Mouse (Mus musculus) lung, embryonic 15.5 days (tissue): ENCODE results near the gene Lyrm1. TPM values are rescaled to one million over a fixed set of nuclear protein-coding genes. Genes with fewer than 3 reads are reported as not detected.

ENCODE experiments used
- ATAC-seq: fragments of 200-750 bp; cut with Nextera tagmentation; 2 replicates; pipeline ENCODE4 v1.8.0; 2017; ENCODE audit warnings: moderate number of reproducible peaks, borderline replicate concordance; ENCODE audit not compliant: low FRiP score, low TSS enrichment; ENCODE audit errors: extremely low read depth
- H3K27ac ChIP-seq: fragments of 300-500 bp; sonication (generic); 2 replicates; pipeline ENCODE4 v1.5.1; 2015; ENCODE audit warnings: moderate library complexity, mild to moderate bottlenecking, inconsistent platforms
- H3K27me3 ChIP-seq: fragments of 300-500 bp; sonication (generic); 2 replicates; pipeline ENCODE4 v1.6.1; 2015; ENCODE audit warnings: inconsistent platforms
- H3K36me3 ChIP-seq: fragments of 300-500 bp; sonication (generic); 2 replicates; pipeline ENCODE4 v1.6.1; 2015; ENCODE audit warnings: inconsistent platforms
- H3K4me1 ChIP-seq: fragments of 300-500 bp; sonication (generic); 2 replicates; pipeline ENCODE4 v1.6.1; 2015; ENCODE audit warnings: inconsistent platforms
- H3K4me2 ChIP-seq: fragments of 300-500 bp; sonication (generic); 2 replicates; pipeline ENCODE4 v1.6.1; 2015; ENCODE audit warnings: inconsistent platforms, mild to moderate bottlenecking, moderate library complexity
- H3K4me3 ChIP-seq: fragments of 300-500 bp; sonication (generic); 2 replicates; pipeline ENCODE4 v1.5.1; 2015; ENCODE audit warnings: mild to moderate bottlenecking, inconsistent platforms
- H3K9ac ChIP-seq: fragments of 300-500 bp; sonication (generic); 2 replicates; pipeline ENCODE4 v1.6.1; 2015; ENCODE audit warnings: inconsistent platforms
- H3K9me3 ChIP-seq: fragments of 300-500 bp; sonication (generic); 2 replicates; pipeline ENCODE4 v1.6.1; 2016; ENCODE audit warnings: inconsistent platforms
- WGBS: fragments of 180-500 bp; shearing (Covaris S2); methylation state at CpG from one replicate; pipeline ENCODE4 v1.1.7; 2015; 5-methylcytosine and 5-hydroxymethylcytosine counted together
- polyA plus RNA-seq: library from polyadenylated mRNA; unstranded; fragments of >200 nt; fragmentation: Nextera tagmentation; extraction: Ambion mirVana; gene quantifications from 2 replicates; pipeline ENCODE4 v1.2.1, GENCODE M21; 2015

The Lyrm1 gene
- polyA plus RNA-seq = 7.0 and 9.0 TPM in 2 replicates

DNA sequence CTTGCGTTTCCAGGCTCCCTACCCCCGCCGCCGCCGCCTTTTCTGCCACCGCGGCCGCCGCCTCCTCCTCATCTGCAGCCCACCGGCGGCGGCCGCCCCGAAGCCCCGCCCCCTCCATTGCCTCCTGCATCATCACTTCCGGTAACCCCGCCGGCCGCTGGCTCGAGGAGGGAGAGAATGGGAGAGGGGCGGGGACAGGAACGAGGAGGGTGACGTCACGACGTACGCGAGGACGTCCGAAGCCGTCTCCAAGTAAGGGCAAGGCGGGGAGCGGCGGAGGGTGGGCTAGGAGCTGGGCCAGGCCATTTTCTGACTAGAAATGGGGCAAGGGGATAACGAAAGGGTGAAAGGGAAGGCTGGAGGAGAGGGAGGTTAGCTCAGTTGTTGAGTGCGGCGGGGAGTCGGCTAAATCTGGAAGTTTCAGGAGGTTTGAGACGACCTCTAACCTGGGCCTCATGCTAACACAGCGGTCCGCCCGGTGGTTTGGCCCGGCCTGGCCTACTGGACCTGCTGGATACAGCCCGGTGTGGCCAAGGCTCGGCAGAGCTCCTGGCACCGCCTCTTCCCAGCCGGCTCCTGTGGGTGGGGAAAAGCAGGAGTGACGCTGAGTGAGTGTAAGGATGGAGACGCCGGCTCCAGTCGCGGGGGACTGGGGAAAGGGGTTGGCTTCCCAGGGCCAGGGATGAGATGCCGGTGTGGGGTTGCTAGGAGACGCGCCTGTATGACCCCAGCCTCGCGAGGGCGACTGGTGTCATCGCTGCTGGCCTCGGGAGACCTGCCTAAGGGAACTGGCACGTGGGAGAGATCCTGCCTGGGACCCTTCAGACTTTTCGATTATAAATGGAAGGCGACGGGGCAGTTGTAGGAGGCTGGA, at the start of gene Lyrm1, which contains the start of gene Dcun1d3:
Gene Lyrm1 (plus strand): TSS at position 223 of the 874 bp plus-strand sequence.
Gene Dcun1d3 (minus strand): TSS at position 660 of the 874 bp plus-strand sequence.
- H3K4me3 ChIP-seq = peak within 1 kb of the TSS; percentile 80
- peak within 1 kb of the TSS; percentile 81 for H3K4me2 ChIP-seq
- under 1% methylated on average over 63 of the region's 63 CpGs for WGBS
- peak within 1 kb of the TSS; percentile 97 for H3K27ac ChIP-seq
- no peaks in the 10 kb centered on the region for H3K36me3 ChIP-seq
- peaks cover 27% of the 10 kb centered on the region for H3K4me1 ChIP-seq
- peak; percentile 99 for ATAC-seq
- peak within 1 kb of the TSS; percentile 81 for H3K9ac ChIP-seq
- H3K27me3 ChIP-seq = no peaks in the 10 kb centered on the region
- H3K9me3 ChIP-seq = no peaks in the 10 kb centered on the region

DNA sequence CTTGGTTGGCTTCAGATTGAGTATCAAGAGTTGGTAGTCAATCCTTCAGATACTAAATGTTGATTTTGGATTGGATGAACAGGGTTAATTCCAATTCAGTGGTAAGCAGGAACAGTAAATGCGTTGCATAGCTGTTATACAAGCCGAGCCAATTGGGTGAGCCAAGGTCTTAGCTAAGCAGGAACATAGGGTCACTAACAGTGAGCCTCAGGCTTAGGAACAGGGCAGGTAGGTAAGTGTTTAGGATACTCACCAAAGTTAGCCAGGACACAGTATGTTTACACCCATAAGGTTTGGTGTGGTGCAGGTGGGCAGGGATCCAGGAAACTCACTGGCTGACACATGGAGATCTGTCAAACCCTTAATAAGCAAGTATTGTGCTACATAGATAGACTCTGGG, 48.3 kb upstream of the Lyrm1 start:
- no peak overlapping the region for H3K4me3 ChIP-seq
- peaks cover 17% of the 10 kb centered on the region for H3K36me3 ChIP-seq
- 86% methylated on average over 2 of the region's 2 CpGs for WGBS
- no peak overlapping the region for H3K4me2 ChIP-seq
- H3K9me3 ChIP-seq = no peaks in the 10 kb centered on the region
- ATAC-seq = no peak
- no peak overlapping the region for H3K27ac ChIP-seq
- H3K4me1 ChIP-seq = no peaks in the 10 kb centered on the region
- H3K9ac ChIP-seq = no peak overlapping the region
- no peaks in the 10 kb centered on the region for H3K27me3 ChIP-seq

DNA sequence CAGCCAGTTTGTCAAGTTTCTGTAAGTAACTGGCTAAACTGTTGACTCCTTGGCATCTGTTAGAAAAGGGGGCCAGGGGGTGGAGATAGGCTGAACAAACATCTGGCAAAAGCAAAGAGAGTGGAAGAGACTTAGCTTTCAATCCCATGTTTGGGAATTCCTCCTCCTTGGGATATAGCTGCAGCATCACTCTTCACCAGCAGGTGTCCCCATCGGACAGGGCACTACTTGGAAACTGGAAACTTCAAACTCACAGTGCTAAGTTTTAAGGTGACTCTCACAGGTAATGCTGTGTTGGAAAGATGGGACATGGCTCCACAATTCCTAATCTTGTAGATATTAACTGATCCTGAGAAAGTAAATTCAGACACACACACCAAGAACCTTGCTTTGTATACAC, 46.6 kb upstream of the Lyrm1 start:
- WGBS = 0% methylated on average over 1 of the region's 1 CpGs
- H3K27me3 ChIP-seq = no peaks in the 10 kb centered on the region
- no peak overlapping the region for H3K4me2 ChIP-seq
- peaks cover 15% of the 10 kb centered on the region for H3K36me3 ChIP-seq
- H3K27ac ChIP-seq = no peak overlapping the region
- no peak overlapping the region for H3K9ac ChIP-seq
- ATAC-seq = peak; percentile 23; the same call in 1 of the 2 replicates
- no peak overlapping the region for H3K4me3 ChIP-seq
- no peaks in the 10 kb centered on the region for H3K9me3 ChIP-seq
- H3K4me1 ChIP-seq = no peaks in the 10 kb centered on the region

DNA sequence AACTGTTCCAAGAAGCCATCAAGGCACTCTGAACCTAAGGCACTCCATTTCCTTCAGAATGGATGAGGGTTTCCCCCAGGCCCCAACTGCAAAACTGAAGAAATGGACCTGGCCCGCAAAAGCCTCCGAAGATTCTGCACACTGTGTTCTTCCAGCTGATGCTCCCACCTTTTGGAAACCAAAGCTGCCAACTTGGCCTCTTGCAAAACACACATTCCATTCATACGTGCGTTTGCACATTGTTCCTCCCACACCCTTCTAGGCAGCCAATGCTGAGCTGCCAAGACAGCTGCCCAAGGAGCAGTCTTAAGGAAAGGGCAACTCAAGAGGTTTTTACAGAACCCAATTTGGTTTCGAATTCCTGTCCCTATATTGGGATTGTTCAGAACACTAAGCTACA, 44.9 kb upstream of the Lyrm1 start:
- no peaks in the 10 kb centered on the region for H3K4me1 ChIP-seq
- H3K36me3 ChIP-seq = peaks cover 3% of the 10 kb centered on the region; the same call in 1 of the 2 replicates
- H3K9me3 ChIP-seq = no peaks in the 10 kb centered on the region
- H3K27me3 ChIP-seq = no peaks in the 10 kb centered on the region
- H3K27ac ChIP-seq = peak overlapping the region; percentile 25; the same call in 1 of the 2 replicates
- no peak overlapping the region for H3K9ac ChIP-seq
- ATAC-seq = peak; percentile 35; the same call in 1 of the 2 replicates
- 56% methylated on average over 5 of the region's 5 CpGs for WGBS
- no peak overlapping the region for H3K4me2 ChIP-seq
- no peak overlapping the region for H3K4me3 ChIP-seq

DNA sequence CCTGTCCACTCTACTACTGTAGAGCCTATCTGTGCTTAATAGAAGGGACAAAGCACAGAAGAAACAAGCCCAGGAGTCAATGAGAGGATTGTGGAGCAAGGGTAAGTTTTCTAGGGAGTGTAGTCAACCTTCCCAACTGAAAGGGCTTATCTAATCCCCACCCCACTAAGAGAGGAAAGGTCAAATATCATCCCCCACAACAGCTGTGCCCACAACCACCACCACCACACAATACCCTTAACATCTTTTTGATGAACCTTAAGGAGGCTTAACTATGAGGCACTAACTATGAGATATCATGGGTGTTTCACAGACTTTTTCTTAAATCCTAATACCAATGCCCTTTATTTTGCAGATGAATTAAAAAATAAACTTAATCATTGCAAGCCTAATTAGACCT, 43.2 kb upstream of the Lyrm1 start:
- Histone ChIP-seq H3K36me3 (peaks cover 14% of the 10 kb centered on the region; the same call in 1 of the 2 replicates), H3K4me3 (no peak overlapping the region), H3K9ac (no peak overlapping the region), H3K4me1 (no peaks in the 10 kb centered on the region), H3K4me2 (no peak overlapping the region), H3K27me3 (no peaks in the 10 kb centered on the region), H3K9me3 (no peaks in the 10 kb centered on the region), H3K27ac (no peak overlapping the region)
- ATAC-seq = no peak

DNA sequence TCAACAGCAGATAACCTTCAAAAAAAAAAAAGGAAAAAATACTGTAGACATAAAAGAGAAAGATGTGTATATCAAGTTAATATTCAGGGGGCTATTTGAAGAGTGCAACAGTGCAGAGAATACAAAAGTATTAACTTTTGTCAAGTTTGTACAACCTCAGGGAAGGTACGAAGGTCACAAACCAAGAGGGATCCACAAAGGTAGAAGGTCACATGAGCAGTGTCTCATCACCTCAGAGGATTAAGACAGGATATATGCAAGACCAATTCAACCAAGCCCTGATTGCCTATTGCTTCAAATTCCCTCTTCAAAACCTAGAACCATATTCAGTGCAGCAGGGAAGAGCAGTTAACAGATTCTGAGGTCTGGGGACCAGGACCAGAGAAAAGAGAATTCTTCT, 42.5 kb upstream of the Lyrm1 start:
- ATAC-seq = no peak
- no peak overlapping the region for H3K9ac ChIP-seq
- no peak overlapping the region for H3K4me2 ChIP-seq
- peaks cover 19% of the 10 kb centered on the region; the same call in 1 of the 2 replicates for H3K36me3 ChIP-seq
- no peak overlapping the region for H3K4me3 ChIP-seq
- H3K27ac ChIP-seq = no peak overlapping the region
- no peaks in the 10 kb centered on the region for H3K9me3 ChIP-seq
- H3K4me1 ChIP-seq = no peaks in the 10 kb centered on the region
- H3K27me3 ChIP-seq = no peaks in the 10 kb centered on the region
- 95% methylated on average over 1 of the region's 1 CpGs for WGBS

DNA sequence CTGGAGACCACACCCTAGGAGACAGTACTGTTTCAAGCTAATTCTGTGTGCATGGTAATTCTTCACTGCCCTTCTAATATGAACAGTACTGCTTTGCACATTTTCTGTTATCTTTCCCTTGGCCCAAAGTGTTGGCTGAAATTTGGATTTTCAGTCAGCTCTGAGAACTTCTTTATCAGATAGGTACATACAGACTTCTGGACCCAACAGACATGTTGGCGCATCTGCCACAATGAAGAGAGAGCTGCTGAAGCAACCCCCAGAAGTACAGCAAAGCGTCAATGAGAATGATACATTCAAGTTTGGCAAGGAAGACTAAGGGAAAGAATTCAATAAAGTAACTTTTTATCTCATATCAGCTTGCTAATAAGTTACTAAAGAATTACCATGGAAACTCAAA, 41.3 kb upstream of the Lyrm1 start:
- peaks cover 31% of the 10 kb centered on the region; the same call in 1 of the 2 replicates for H3K36me3 ChIP-seq
- no peak overlapping the region for H3K9ac ChIP-seq
- H3K4me1 ChIP-seq = no peaks in the 10 kb centered on the region
- no peak overlapping the region for H3K4me3 ChIP-seq
- no peak for ATAC-seq
- no peaks in the 10 kb centered on the region for H3K9me3 ChIP-seq
- H3K4me2 ChIP-seq = no peak overlapping the region
- H3K27ac ChIP-seq = no peak overlapping the region
- H3K27me3 ChIP-seq = no peaks in the 10 kb centered on the region
- WGBS = 91% methylated on average over 2 of the region's 2 CpGs

DNA sequence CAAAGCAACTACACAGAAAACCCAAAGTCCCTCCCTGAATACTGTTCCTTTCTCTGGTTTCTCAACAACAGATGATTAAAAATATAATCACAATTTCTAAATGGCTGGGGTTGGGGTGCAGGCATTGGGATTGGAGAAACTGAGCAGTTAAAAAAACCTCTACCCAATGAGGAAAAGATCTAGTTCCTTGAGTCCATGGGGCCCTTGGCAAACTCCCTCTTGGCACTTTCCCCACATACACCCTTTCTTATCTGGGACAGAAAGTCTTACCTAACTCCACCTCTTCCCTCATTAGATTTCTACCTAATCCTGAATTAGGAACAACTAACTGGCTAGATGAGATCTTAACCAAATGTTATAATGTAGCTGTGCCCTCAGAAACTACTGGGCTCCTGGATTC, 40.6 kb upstream of the Lyrm1 start:
- H3K36me3 ChIP-seq = peaks cover 32% of the 10 kb centered on the region; the same call in 1 of the 2 replicates
- H3K9me3 ChIP-seq = no peaks in the 10 kb centered on the region
- no peak overlapping the region for H3K9ac ChIP-seq
- no peak overlapping the region for H3K27ac ChIP-seq
- H3K4me2 ChIP-seq = no peak overlapping the region
- H3K4me3 ChIP-seq = no peak overlapping the region
- H3K4me1 ChIP-seq = no peaks in the 10 kb centered on the region
- ATAC-seq = no peak
- H3K27me3 ChIP-seq = no peaks in the 10 kb centered on the region

DNA sequence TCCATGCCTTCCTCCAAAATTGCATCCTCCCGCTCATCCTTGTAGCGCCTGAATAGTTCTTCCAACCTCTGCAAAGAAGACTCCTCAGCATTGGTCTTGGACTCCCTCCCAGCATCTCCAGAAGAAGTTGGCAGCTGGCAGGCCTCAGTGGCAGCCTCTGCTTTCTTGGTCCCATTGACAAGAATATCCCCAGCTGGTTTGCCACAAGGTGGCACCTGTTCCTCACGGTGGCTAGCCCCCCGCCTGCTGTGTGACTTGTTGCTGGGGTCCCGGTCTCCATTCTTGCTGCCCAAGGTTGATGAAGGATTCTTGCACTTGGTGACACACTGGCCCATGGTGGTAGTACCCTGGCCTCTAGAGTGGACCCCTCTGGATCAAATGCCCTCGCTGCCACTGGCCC, 36.2 kb upstream of the Lyrm1 start:
- 73% methylated on average over 6 of the region's 6 CpGs for WGBS
- no peaks in the 10 kb centered on the region for H3K27me3 ChIP-seq
- H3K4me3 ChIP-seq = no peak overlapping the region
- H3K36me3 ChIP-seq = peaks cover 29% of the 10 kb centered on the region
- H3K4me1 ChIP-seq = peaks cover 14% of the 10 kb centered on the region
- no peak overlapping the region for H3K4me2 ChIP-seq
- H3K9ac ChIP-seq = no peak overlapping the region
- H3K27ac ChIP-seq = no peak overlapping the region
- no peaks in the 10 kb centered on the region for H3K9me3 ChIP-seq
- no peak for ATAC-seq

DNA sequence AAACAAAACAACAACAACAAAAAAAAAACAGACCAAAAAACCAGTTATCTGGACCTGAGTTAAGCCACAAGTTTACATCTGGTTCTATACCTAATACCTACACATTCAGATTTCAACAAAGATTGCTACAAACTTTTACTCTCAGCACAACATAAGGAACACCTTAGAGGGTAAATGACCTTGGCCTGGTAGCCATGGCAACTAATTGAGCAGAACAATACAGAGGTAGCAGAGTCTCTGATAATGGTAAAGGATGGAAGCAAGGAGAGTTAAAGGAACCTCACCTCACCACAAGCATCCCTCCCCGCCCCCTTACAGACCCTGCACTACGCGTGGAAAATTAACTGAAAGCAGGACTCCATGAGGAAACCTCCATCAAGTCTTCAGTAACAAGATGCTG, 35.5 kb upstream of the Lyrm1 start:
- Histone ChIP-seq H3K4me1 (peaks cover 14% of the 10 kb centered on the region), H3K36me3 (peaks cover 29% of the 10 kb centered on the region), H3K27me3 (no peaks in the 10 kb centered on the region), H3K9me3 (no peaks in the 10 kb centered on the region), H3K4me2 (no peak overlapping the region), H3K4me3 (no peak overlapping the region), H3K9ac (no peak overlapping the region), H3K27ac (no peak overlapping the region)
- WGBS = 88% methylated on average over 3 of the region's 3 CpGs
- no peak for ATAC-seq

DNA sequence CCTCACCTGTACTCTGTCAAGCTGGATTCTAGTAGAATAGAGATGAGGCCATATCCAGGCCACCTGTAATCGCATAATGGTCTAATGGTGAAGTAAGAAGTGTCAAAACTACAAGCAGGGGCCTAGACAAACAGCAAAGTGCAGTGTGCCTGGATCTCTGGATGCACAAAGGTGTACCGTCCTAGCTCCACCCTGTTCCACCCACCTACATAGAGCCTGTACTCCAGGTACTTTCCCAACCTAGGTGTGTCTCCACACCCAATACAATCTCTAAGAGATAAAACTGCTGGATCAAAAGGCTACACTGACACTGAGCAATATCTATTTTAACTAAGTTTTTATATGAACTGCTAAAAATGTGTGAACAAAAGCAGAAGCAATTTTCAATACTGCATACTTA, 35.1 kb upstream of the Lyrm1 start:
- no peaks in the 10 kb centered on the region for H3K27me3 ChIP-seq
- peaks cover 14% of the 10 kb centered on the region for H3K4me1 ChIP-seq
- no peaks in the 10 kb centered on the region for H3K9me3 ChIP-seq
- H3K4me2 ChIP-seq = no peak overlapping the region
- no peak overlapping the region for H3K9ac ChIP-seq
- no peak for ATAC-seq
- no peak overlapping the region for H3K4me3 ChIP-seq
- peaks cover 29% of the 10 kb centered on the region for H3K36me3 ChIP-seq
- H3K27ac ChIP-seq = no peak overlapping the region
- 79% methylated on average over 2 of the region's 2 CpGs for WGBS

DNA sequence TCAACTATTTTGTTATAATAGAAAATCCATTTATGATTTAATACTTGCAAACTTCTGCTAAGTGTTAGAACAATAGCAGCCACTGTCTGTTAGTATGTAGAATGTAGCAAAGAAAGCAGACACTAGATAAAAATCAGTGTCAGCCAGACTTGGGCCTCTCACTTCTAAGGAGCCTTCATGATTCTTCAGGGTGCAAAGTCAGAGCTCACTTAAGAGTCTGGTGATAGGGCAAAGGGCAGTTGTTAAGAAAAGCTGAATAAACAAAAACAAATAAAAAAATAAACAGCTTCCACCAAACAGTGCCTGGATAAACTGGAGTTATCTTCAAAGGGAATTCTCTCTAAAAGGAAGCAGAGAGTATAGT, 34.7 kb upstream of the Lyrm1 start:
- no peak overlapping the region for H3K4me2 ChIP-seq
- H3K27ac ChIP-seq = no peak overlapping the region
- H3K9ac ChIP-seq = no peak overlapping the region
- H3K36me3 ChIP-seq = peaks cover 29% of the 10 kb centered on the region
- peaks cover 14% of the 10 kb centered on the region for H3K4me1 ChIP-seq
- H3K4me3 ChIP-seq = no peak overlapping the region
- no peak for ATAC-seq
- H3K27me3 ChIP-seq = no peaks in the 10 kb centered on the region
- no peaks in the 10 kb centered on the region for H3K9me3 ChIP-seq
